Mouse (Mus musculus): ENCODE measurements around the gene Pkd1l2. TPM values are rescaled to one million over a fixed set of nuclear protein-coding genes. Genes with fewer than 3 reads are reported as not detected.

Pkd1l2 gene
- polyA plus RNA-seq, 1 experiment from 2014 or later: not detected

DNA sequence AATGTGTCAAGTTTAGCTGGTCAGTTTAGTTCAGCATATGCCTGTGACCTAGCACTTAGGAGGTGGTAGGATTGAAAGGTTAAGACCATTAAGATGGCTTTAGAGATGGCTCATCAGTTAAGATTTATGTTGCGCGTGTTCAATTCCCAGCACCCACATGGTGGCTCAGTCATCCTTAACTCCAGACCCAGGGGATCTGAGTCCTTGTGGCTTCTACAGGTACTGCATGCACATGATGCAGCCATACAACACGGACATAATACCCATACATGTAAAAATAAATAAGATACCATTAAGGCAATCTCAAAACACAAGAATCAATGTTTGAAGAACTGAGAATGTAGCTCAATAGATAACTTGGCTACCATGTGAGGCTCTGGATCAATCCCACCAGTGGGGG, 92.4 kb downstream of the Pkd1l2 start:
- H3K27ac ChIP-seq: no peak overlapping the region
- H3K4me2 ChIP-seq (replicated peaks): no peak overlapping the region
- no peaks in the 10 kb centered on the region for H3K9me3 ChIP-seq (replicated peaks)
- no peak overlapping the region for H3K4me3 ChIP-seq
- no peak for ATAC-seq (ENCODE audit: low FRiP score)
- 97% methylated on average over 3 of the region's 3 CpGs for WGBS
- H3K27me3 ChIP-seq: 0 out of 2 replicates have a peak, but pooled peaks cover 3% of the 10 kb centered on the region
- peaks cover 16% of the 10 kb centered on the region for H3K36me3 ChIP-seq
- H3K9ac ChIP-seq: no peak overlapping the region
- peaks cover 13% of the 10 kb centered on the region for H3K4me1 ChIP-seq

DNA sequence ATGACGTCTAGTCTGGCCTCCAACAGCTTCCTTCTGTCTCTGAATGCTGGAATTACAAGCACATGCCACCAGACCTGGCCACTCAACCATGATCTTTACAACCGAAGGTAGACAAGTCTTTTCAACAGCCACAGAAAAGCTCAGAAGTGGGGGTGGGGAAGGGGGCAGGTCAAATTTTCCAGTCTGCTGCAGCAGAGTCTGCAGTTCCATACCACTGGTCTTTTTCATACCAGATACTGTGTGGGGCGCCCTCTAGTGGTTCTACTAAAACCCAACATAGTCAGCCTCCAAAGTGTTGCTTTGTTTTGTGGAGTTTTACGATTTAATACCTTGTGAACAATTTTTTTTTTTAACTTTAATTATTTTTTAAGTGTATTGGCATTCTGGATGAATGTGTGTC, 102.1 kb downstream of the Pkd1l2 start:
- peaks cover 12% of the 10 kb centered on the region for H3K4me1 ChIP-seq
- no peak overlapping the region; the same call in 1 of the 2 replicates for H3K4me2 ChIP-seq (replicated peaks)
- no peaks in the 10 kb centered on the region for H3K27me3 ChIP-seq
- no peak overlapping the region for H3K27ac ChIP-seq
- no peak overlapping the region for H3K9ac ChIP-seq
- no peak for ATAC-seq (ENCODE audit: low FRiP score)
- WGBS: 12% methylated on average over 4 of the region's 4 CpGs
- peaks cover 12% of the 10 kb centered on the region for H3K36me3 ChIP-seq
- H3K9me3 ChIP-seq (replicated peaks): no peaks in the 10 kb centered on the region
- no peak overlapping the region for H3K4me3 ChIP-seq

DNA sequence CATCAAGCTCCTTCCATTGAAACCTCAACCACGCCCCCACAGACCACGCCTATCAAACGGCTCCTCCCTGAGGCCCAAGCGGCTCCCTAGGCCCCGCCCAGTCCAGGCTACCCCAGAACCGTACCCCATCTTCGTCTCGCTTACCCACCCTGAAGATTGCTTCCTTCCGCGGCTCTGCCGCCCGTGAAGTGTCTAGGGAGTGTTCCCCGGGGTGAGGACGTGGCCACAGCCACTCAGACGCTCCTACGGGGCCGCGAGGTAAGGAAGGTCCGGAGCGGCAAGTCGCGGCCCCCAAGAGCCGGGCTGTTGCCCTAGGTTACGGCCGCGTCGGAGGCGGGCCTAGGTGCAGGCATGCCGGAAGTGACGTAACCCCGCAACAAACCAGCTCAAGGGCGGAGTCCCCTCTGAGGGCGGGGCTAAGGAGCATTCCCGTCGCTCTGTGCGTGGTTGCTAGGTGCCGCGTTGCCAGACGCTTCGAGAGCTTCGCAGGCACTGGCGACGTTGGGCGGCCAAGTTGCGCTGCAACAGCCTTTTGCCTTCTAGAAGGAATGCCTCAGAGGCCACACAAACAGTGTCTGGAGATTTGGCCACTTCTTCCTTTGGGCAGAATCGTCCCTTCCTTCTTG, 103.5 kb downstream of the Pkd1l2 start, which contains the start of gene 1700030J22Rik:
1700030J22Rik (minus strand) TSS at position 329 of the 626 bp plus-strand sequence.
- no peaks in the 10 kb centered on the region for H3K27me3 ChIP-seq
- peak within 1 kb of the TSS; percentile 75 for H3K4me2 ChIP-seq (replicated peaks)
- peaks cover 12% of the 10 kb centered on the region for H3K4me1 ChIP-seq
- peak within 1 kb of the TSS; percentile 52 for H3K9ac ChIP-seq
- 0% methylated on average over 46 of the region's 46 CpGs for WGBS
- H3K9me3 ChIP-seq (replicated peaks): no peaks in the 10 kb centered on the region
- H3K36me3 ChIP-seq: peaks cover 8% of the 10 kb centered on the region
- peak within 1 kb of the TSS; percentile 45 for H3K27ac ChIP-seq
- H3K4me3 ChIP-seq: peak within 1 kb of the TSS; percentile 67
- ATAC-seq (ENCODE audit: low FRiP score): peak; percentile 99

DNA sequence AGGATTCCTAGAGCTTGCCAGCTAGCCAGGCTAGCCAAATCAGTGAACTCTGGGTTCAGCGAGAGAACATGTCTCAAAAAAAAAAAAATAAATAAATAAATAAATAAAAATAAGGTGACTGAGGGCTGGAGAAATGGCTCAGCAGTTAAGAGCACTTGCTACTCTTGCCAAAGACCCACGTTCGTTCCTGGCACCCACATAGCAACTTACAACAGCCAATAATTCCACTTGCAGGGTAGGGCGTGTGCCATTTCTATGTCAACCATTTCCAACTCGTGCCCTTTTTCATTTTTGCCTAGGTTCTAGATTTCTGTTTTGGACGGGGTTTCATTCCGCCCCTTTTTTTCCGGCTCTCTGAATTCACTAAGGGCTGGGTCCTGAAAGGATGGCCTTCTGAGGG, 104.2 kb downstream of the Pkd1l2 start:
- H3K9me3 ChIP-seq (replicated peaks): no peaks in the 10 kb centered on the region
- H3K9ac ChIP-seq: peak overlapping the region; percentile 52
- peak overlapping the region; percentile 45; the same call in 1 of the 2 replicates for H3K27ac ChIP-seq
- 37% methylated on average over 8 of the region's 8 CpGs for WGBS
- H3K36me3 ChIP-seq: 0 out of 2 replicates have a peak, but pooled peaks cover 2% of the 10 kb centered on the region
- H3K27me3 ChIP-seq: no peaks in the 10 kb centered on the region
- peak overlapping the region; percentile 67 for H3K4me3 ChIP-seq
- peak overlapping the region; percentile 75 for H3K4me2 ChIP-seq (replicated peaks)
- H3K4me1 ChIP-seq: peaks cover 12% of the 10 kb centered on the region
- ATAC-seq (ENCODE audit: low FRiP score): no peak

DNA sequence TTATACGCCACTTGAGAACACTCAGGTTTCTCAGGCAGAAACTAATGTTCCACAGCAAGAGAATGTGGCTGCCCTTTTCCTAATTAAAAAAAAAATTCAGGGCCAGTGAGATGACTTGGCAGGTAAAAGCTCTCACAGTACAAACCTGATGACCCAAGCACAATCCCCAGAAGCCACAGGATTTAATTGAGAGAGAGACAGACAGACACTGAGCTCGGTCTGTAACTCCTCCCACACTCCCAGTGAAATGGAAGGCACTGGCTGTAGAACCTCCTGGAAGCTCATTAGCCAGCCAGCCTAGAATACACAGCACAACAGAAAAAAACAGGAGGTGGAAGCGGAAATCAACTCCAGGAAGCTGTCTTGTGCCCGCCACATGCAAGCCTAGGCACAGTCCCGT, 106.6 kb downstream of the Pkd1l2 start:
- H3K9me3 ChIP-seq (replicated peaks): no peaks in the 10 kb centered on the region
- 68% methylated on average over 5 of the region's 5 CpGs for WGBS
- H3K36me3 ChIP-seq: 0 out of 2 replicates have a peak, but pooled peaks cover 9% of the 10 kb centered on the region
- peaks cover 12% of the 10 kb centered on the region for H3K4me1 ChIP-seq
- H3K27ac ChIP-seq: no peak overlapping the region
- no peaks in the 10 kb centered on the region for H3K27me3 ChIP-seq
- no peak for ATAC-seq (ENCODE audit: low FRiP score)
- no peak overlapping the region for H3K4me3 ChIP-seq
- no peak overlapping the region for H3K4me2 ChIP-seq (replicated peaks)
- H3K9ac ChIP-seq: no peak overlapping the region

DNA sequence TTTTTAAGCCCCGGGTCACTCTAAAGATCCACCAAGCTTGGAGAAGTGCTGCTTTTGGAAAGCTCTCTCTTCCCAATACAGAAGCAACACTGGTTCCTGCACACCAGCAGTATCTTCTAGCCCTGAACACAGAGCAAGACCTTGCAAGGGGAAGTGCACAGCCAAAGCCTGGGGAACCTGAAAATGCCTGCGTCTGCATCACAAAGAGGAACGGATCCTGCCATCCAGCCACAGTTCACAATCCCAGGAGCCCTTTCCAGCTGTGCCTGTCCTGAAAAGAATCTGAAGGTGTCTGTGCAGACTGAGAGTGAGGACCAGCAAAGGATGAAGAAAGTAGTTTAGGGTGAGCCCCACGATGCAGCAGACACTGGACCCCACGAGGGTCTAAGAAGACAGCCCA, 107.2 kb downstream of the Pkd1l2 start:
- 39% methylated on average over 5 of the region's 5 CpGs for WGBS
- H3K27me3 ChIP-seq: no peaks in the 10 kb centered on the region
- no peak for ATAC-seq (ENCODE audit: low FRiP score)
- H3K9ac ChIP-seq: no peak overlapping the region
- H3K27ac ChIP-seq: no peak overlapping the region
- peaks cover 12% of the 10 kb centered on the region for H3K4me1 ChIP-seq
- H3K9me3 ChIP-seq (replicated peaks): no peaks in the 10 kb centered on the region
- no peak overlapping the region for H3K4me2 ChIP-seq (replicated peaks)
- H3K36me3 ChIP-seq: 0 out of 2 replicates have a peak, but pooled peaks cover 9% of the 10 kb centered on the region
- no peak overlapping the region for H3K4me3 ChIP-seq

DNA sequence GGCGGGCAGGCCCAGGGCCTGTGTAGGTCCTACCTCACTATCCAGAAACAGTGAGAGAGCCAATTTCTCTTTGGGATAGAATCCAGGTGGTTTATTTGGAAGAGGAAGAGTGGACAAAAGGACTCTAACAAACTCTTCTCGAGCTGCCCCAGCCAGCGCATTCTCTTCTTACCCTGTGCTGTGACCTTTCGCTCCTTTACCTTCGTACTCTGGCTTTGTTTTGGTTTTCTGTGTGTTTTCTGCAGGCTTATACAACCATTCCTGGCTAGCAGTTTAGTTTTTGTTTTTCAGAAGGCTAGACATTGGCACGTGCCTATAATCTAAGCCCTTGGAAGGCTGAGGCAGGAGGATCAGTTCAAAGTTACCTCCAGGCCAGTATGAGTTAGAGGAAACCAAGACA, 112.7 kb downstream of the Pkd1l2 start:
- Histone ChIP-seq H3K27me3 (no peaks in the 10 kb centered on the region), H3K9ac (no peak overlapping the region), H3K4me2 (replicated peaks) (no peak overlapping the region), H3K36me3 (0 out of 2 replicates have a peak, but pooled peaks cover 9% of the 10 kb centered on the region), H3K4me1 (no peaks in the 10 kb centered on the region), H3K9me3 (replicated peaks) (no peaks in the 10 kb centered on the region), H3K27ac (no peak overlapping the region), H3K4me3 (no peak overlapping the region)
- WGBS: 84% methylated on average over 6 of the region's 6 CpGs
- ATAC-seq (ENCODE audit: low FRiP score): no peak

DNA sequence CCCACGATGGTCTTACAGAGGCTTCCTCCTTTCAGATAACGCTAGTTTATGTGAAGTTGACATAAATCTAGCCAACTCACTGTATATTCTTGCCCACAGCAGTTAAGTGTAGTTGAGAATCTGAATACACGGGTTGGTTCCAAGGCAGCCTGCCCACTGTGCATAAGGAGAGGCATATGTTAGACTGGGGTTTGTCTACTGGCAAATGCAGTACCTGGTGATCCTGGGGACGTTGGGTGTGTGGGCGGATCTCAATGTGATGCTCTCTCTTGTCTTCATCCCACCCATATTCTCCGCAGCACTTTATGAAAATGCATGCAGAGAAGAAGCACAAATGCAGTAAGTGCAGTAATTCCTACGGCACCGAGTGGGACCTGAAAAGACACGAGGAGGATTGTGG, 127.8 kb downstream of the Pkd1l2 start:
- ATAC-seq (ENCODE audit: low FRiP score): no peak
- no peak overlapping the region for H3K9ac ChIP-seq
- WGBS: 93% methylated on average over 9 of the region's 9 CpGs
- H3K36me3 ChIP-seq: peaks cover 63% of the 10 kb centered on the region
- no peak overlapping the region for H3K27ac ChIP-seq
- H3K27me3 ChIP-seq: no peaks in the 10 kb centered on the region
- H3K9me3 ChIP-seq (replicated peaks): no peaks in the 10 kb centered on the region
- no peaks in the 10 kb centered on the region for H3K4me1 ChIP-seq
- H3K4me3 ChIP-seq: no peak overlapping the region
- no peak overlapping the region for H3K4me2 ChIP-seq (replicated peaks)

DNA sequence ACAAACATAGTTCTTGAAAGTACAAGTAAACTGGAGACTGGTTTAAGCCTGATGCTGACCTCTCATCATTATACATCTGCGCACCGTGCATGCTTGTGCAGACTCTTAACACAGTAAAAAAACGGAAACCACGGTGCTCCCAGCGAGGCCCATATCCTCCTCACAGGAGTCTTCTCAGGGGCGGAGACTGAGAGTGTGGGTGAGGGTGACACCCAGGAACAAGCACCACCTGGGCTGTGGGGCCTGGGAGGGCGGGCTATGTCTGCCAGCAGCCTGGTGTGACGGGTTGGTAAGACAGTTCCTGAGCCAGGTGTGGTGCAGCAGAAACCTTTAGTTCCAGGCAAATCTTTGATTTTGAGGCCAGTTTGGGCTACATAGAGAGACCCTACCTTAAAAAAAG, 129.8 kb downstream of the Pkd1l2 start:
- Histone ChIP-seq H3K27ac (no peak overlapping the region), H3K4me2 (replicated peaks) (no peak overlapping the region), H3K27me3 (no peaks in the 10 kb centered on the region), H3K9ac (no peak overlapping the region), H3K36me3 (peaks cover 46% of the 10 kb centered on the region), H3K4me3 (no peak overlapping the region), H3K4me1 (no peaks in the 10 kb centered on the region), H3K9me3 (replicated peaks) (no peaks in the 10 kb centered on the region)
- WGBS: 95% methylated on average over 8 of the region's 8 CpGs
- no peak for ATAC-seq (ENCODE audit: low FRiP score)

DNA sequence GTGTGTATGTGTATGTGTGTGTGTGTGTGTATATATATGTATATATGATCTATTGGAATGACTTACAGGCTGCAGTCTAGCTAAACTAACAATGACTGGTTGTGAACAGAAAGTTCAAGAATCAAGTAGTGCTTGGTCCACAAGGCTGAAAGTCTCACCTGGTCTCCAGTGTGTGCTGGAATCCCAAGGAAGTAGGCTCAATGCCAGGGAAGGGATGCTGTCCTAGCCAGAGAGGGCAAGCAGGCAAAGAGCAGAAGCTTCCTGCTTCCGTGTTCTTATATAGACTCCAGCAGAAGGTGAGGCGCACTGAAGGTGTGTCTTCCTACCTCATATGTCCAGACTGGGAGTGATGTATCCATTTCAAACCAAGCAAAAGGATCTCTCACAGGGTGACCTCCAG, 130.5 kb downstream of the Pkd1l2 start:
- Histone ChIP-seq H3K36me3 (peaks cover 40% of the 10 kb centered on the region), H3K27me3 (no peaks in the 10 kb centered on the region), H3K27ac (no peak overlapping the region), H3K4me3 (no peak overlapping the region), H3K4me2 (replicated peaks) (no peak overlapping the region), H3K9ac (no peak overlapping the region), H3K9me3 (replicated peaks) (no peaks in the 10 kb centered on the region), H3K4me1 (no peaks in the 10 kb centered on the region)
- ATAC-seq (ENCODE audit: low FRiP score): no peak
- 93% methylated on average over 2 of the region's 2 CpGs for WGBS

DNA sequence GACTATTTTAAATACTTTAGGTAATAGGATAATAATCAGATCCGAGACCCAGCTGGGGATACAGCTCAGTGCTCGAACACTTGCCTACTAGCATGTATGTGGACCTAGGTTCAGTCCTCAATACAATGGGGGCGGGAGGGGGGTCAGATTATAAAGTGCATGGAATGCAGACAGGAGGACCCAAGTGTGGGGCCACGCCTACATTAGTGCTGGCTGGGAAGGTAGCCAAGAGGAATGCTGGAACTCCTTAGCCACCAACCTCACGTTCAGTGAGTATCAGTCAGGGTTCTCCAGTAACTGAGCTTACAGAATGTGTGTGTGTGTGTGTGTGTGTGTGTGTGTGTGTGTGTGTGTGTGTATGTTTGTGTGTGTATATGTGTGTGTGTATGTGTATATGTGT, 130.9 kb downstream of the Pkd1l2 start:
- no peak for ATAC-seq (ENCODE audit: low FRiP score)
- Histone ChIP-seq H3K9me3 (replicated peaks) (no peaks in the 10 kb centered on the region), H3K36me3 (peaks cover 36% of the 10 kb centered on the region), H3K4me2 (replicated peaks) (no peak overlapping the region), H3K27me3 (no peaks in the 10 kb centered on the region), H3K4me3 (no peak overlapping the region), H3K4me1 (no peaks in the 10 kb centered on the region), H3K9ac (no peak overlapping the region), H3K27ac (no peak overlapping the region)
- 77% methylated on average over 5 of the region's 5 CpGs for WGBS

DNA sequence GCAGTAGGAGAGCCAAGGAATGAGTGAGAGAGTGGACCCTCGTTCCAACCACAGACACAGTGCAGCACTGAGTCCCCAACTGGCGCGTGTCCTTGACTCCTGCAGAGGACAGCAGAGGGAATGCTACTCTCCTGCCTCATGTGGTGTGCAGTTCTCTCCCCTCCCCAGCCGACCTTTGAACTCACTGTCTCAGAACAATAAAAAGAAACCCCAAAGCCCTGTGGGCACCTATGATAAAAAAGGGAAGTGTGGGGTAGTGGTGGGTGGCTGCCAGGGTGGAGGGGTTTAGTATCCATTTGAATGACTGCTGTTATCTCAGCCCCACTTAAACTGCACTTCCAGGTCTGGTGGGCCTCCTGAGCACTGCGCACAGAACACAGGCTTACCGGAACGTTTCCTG, 134.7 kb downstream of the Pkd1l2 start:
- Histone ChIP-seq H3K4me2 (replicated peaks) (no peak overlapping the region), H3K4me3 (no peak overlapping the region), H3K9me3 (replicated peaks) (no peaks in the 10 kb centered on the region), H3K9ac (no peak overlapping the region), H3K27me3 (no peaks in the 10 kb centered on the region), H3K4me1 (peaks cover 14% of the 10 kb centered on the region), H3K36me3 (no peaks in the 10 kb centered on the region), H3K27ac (no peak overlapping the region)
- ATAC-seq (ENCODE audit: low FRiP score): no peak
- 83% methylated on average over 7 of the region's 7 CpGs for WGBS

DNA sequence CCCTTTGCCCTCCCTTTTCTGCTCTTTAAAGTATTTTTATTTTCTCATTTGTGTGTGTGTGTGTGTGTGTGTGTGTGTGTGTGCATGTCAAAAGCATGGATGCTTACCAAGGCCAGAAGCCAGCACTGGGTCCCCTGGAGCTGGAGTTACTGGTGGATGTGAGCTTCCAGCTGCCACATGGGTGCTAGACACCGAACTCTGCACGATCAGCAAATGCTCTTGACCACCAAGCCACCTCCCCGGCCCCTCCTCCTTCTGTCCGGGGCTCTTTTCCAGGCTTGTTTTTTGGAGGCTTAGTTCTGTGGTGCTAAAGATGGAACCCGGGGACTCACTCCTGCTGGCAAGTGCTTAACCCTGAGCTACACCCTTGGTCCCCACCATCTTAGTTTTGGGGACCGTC, 135.4 kb downstream of the Pkd1l2 start:
- WGBS: 88% methylated on average over 6 of the region's 6 CpGs
- no peak overlapping the region for H3K4me3 ChIP-seq
- ATAC-seq (ENCODE audit: low FRiP score): no peak
- no peak overlapping the region for H3K27ac ChIP-seq
- H3K27me3 ChIP-seq: no peaks in the 10 kb centered on the region
- H3K36me3 ChIP-seq: no peaks in the 10 kb centered on the region
- no peak overlapping the region for H3K4me2 ChIP-seq (replicated peaks)
- H3K4me1 ChIP-seq: peaks cover 14% of the 10 kb centered on the region
- no peaks in the 10 kb centered on the region for H3K9me3 ChIP-seq (replicated peaks)
- no peak overlapping the region for H3K9ac ChIP-seq

All from hindbrain, embryonic 12.5 days (tissue).